In the genomic region with DNA sequence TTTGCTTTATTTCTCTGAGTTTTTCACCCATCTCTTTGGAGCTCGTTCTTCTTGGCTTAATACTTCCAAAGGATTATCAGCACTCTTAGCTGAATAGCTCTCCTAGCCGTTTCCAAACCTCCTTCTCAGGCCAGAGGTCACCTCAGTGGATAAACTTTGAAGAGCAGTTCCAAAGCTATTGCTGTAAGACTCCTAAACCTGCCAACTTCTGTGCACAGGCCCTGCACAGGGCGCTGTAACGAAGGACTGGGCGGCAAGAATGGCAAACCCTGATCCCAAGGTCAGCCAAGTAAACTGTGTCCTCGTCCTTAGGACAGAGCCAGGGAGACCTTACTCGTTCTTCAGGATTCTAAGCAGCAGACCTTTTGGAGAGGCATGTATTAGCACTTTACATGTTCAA, we compare ENCODE assay signal across 13 mouse cellular contexts. TPM values are rescaled to one million over a fixed set of nuclear protein-coding genes. Genes with fewer than 3 reads are reported as not detected.
DNase-seq lines count a peak whose midpoint lies in the region; ATAC-seq and TF ChIP-seq lines count a peak whose summit lies in the region.
"Had no signal": no experiment of that assay in that cellular context is flagged by ENCODE, and none has a peak within 500 bp of the region (broad histone marks: within the 10 kb centered on the region; RNA-seq: fewer than 3 reads in every experiment).

No protein-coding gene starts in this region.

- peak; percentile 85 for DNase-seq in liver, adult 2 months (ENCODE audit: extremely low read depth, low read depth, low spot score)
- DNase-seq in liver, embryonic 11.5 days (ENCODE audit: low spot score): no peak
- DNase-seq in heart, adult 11 months: peak; percentile 95
- peak; percentile 16 for DNase-seq in heart, postnatal 25 days (ENCODE audit: low spot score)
- DNase-seq in lung, postnatal 36 days: peak; percentile 59
- DNase-seq in B cell, adult 2 months: no peak
- DNase-seq: cerebellum, postnatal 14 days; spleen, adult 18-20 months had no signal

- WGBS in liver, adult 2 months: 9% methylated on average over 7 of the region's 7 CpGs
- WGBS in liver, embryonic 11.5 days: 72% methylated on average over 7 of the region's 7 CpGs
- 78% methylated on average over 7 of the region's 7 CpGs for WGBS in hindbrain, embryonic 13.5 days
- 51% methylated on average over 7 of the region's 7 CpGs for WGBS in midbrain, embryonic 16.5 days

- peaks cover 24% of the 10 kb centered on the region for H3K4me1 ChIP-seq in liver, adult 2 months (ENCODE audit: control insufficient read depth, insufficient read depth, low read length)
- H3K4me1 ChIP-seq in liver, embryonic 11.5 days (replicated peaks; ENCODE audit: control insufficient read depth, insufficient read depth, low read length): peaks cover 16% of the 10 kb centered on the region
- H3K4me1 ChIP-seq in hindbrain, embryonic 13.5 days (replicated peaks): peaks cover 34% of the 10 kb centered on the region
- peaks cover 28% of the 10 kb centered on the region for H3K4me1 ChIP-seq in midbrain, embryonic 16.5 days (ENCODE audit: control insufficient read depth, insufficient read depth, low read length)

- H3K27ac ChIP-seq in liver, adult 2 months (replicated peaks; ENCODE audit: insufficient read depth, low read depth, low read length): no peak overlapping the region
- H3K27ac ChIP-seq in liver, embryonic 11.5 days (ENCODE audit: low read depth, low read length): no peak overlapping the region
- H3K27ac ChIP-seq in hindbrain, embryonic 13.5 days: no peak overlapping the region
- no peak overlapping the region for H3K27ac ChIP-seq in midbrain, embryonic 16.5 days (ENCODE audit: low read length)
- H3K27ac ChIP-seq: hindbrain, embryonic 15.5 days had no signal

- H3K79me2 ChIP-seq in liver, adult 2 months (ENCODE audit: control insufficient read depth, insufficient read depth, low read length): peaks cover 21% of the 10 kb centered on the region

- no peak for ATAC-seq in liver, embryonic 11.5 days (replicated peaks; ENCODE audit: low FRiP score)
- ATAC-seq in hindbrain, embryonic 13.5 days (ENCODE audit: low FRiP score): no peak
- no peak for ATAC-seq in midbrain, embryonic 16.5 days
- ATAC-seq: activated CD4-positive, CD25-positive, alpha-beta regulatory T cell, adult 4 months had no signal

- H3K4me3 ChIP-seq in liver, adult 2 months (ENCODE audit: insufficient read depth, low read depth, low read length): no peak overlapping the region
- no peak overlapping the region for H3K4me3 ChIP-seq in liver, embryonic 11.5 days (ENCODE audit: low read depth, low read length)
- no peak overlapping the region for H3K4me3 ChIP-seq in hindbrain, embryonic 13.5 days
- H3K4me3 ChIP-seq in midbrain, embryonic 16.5 days (ENCODE audit: low read depth, low read length): no peak overlapping the region
- H3K4me3 ChIP-seq: erythroblast, embryonic 14.5 days; hindbrain, embryonic 15.5 days had no signal

- no peak overlapping the region for H3K4me2 ChIP-seq in liver, embryonic 11.5 days
- H3K4me2 ChIP-seq in hindbrain, embryonic 13.5 days: no peak overlapping the region
- H3K4me2 ChIP-seq in midbrain, embryonic 16.5 days (ENCODE audit: low read length): no peak overlapping the region
- H3K4me2 ChIP-seq: hindbrain, embryonic 15.5 days had no signal

- no peak for TF ChIP-seq POLR2A in liver, adult 2 months (IDR thresholded peaks at IDR 0.05; ENCODE audit: extremely low read depth, insufficient read depth, low read length)

- peaks cover 18% of the 10 kb centered on the region for H3K36me3 ChIP-seq in liver, adult 2 months (ENCODE audit: control insufficient read depth, insufficient read depth, low read length)
- H3K36me3 ChIP-seq in liver, embryonic 11.5 days (ENCODE audit: control insufficient read depth, insufficient read depth, low read length): peaks cover 12% of the 10 kb centered on the region; the same call in 1 of the 2 replicates
- H3K36me3 ChIP-seq in hindbrain, embryonic 13.5 days: peaks cover 23% of the 10 kb centered on the region
- H3K36me3 ChIP-seq in midbrain, embryonic 16.5 days (ENCODE audit: control insufficient read depth, insufficient read depth, low read length): peaks cover 7% of the 10 kb centered on the region

- no peaks in the 10 kb centered on the region for H3K27me3 ChIP-seq in liver, adult 2 months (ENCODE audit: control insufficient read depth, insufficient read depth, low read length)
- H3K27me3 ChIP-seq in liver, embryonic 11.5 days (replicated peaks; ENCODE audit: control insufficient read depth, insufficient read depth, low read length): no peaks in the 10 kb centered on the region
- H3K27me3 ChIP-seq in hindbrain, embryonic 13.5 days: no peaks in the 10 kb centered on the region
- H3K27me3 ChIP-seq in midbrain, embryonic 16.5 days (ENCODE audit: control insufficient read depth, insufficient read depth, low read depth, low read length): no peaks in the 10 kb centered on the region
- H3K27me3 ChIP-seq: hindbrain, embryonic 15.5 days had no signal

- no peak for TF ChIP-seq CTCF in liver, adult 2 months (IDR thresholded peaks at IDR 0.05; ENCODE audit: low read depth, low read length)

- H3K9ac ChIP-seq in liver, adult 2 months (ENCODE audit: low read depth, low read length): no peak overlapping the region
- no peak overlapping the region for H3K9ac ChIP-seq in liver, embryonic 11.5 days (ENCODE audit: low read depth, low read length)
- H3K9ac ChIP-seq in hindbrain, embryonic 13.5 days: no peak overlapping the region
- H3K9ac ChIP-seq in midbrain, embryonic 16.5 days (ENCODE audit: low read depth, low read length): no peak overlapping the region
- H3K9ac ChIP-seq: hindbrain, embryonic 15.5 days had no signal

- intact Hi-C loops in heart, postnatal 25 days (cut with DNase I): loop anchor here (10.0 kb wide), 1 partner anchor 509 kb away; a partner anchor contains a TSS

- H3K9me3 ChIP-seq in liver, embryonic 11.5 days (ENCODE audit: control insufficient read depth, low read length): no peaks in the 10 kb centered on the region
- no peaks in the 10 kb centered on the region for H3K9me3 ChIP-seq in hindbrain, embryonic 13.5 days
- no peaks in the 10 kb centered on the region for H3K9me3 ChIP-seq in midbrain, embryonic 16.5 days (replicated peaks; ENCODE audit: control insufficient read depth, low read length, poor library complexity, severe bottlenecking)
- H3K9me3 ChIP-seq: hindbrain, embryonic 15.5 days had no signal

RNA-seq across cellular contexts. Expression of a gene that starts 6.0 kb away (rescaled TPM):
- 28.2 and 31.8 TPM in 2 replicates for total RNA-seq in liver, adult 2 months (2014; rRNA removed)
- 7.7 and 8.0 TPM in 2 replicates for polyA plus RNA-seq in liver, adult 2 months (2012; rRNA removed)
- polyA plus RNA-seq in liver, embryonic 11.5 days (2014; fragmentation: Nextera tagmentation; extraction: Ambion mirVana): 97.7 and 100 TPM in 2 replicates
- 100 to 1,000 TPM; 330 to 353 TPM for total RNA-seq in heart, postnatal 25 days (2021)
- polyA plus RNA-seq in hindbrain, embryonic 13.5 days (2015; fragmentation: Nextera tagmentation; extraction: Ambion mirVana): 109 and 113 TPM in 2 replicates
- 117 and 118 TPM in 2 replicates for polyA plus RNA-seq in midbrain, embryonic 16.5 days (2015; fragmentation: Nextera tagmentation; extraction: Ambion mirVana)

RNA-seq across cellular contexts. Expression of a gene that starts 46.7 kb away (rescaled TPM):
- total RNA-seq in liver, adult 2 months (2014; rRNA removed): 5.0 and 6.2 TPM in 2 replicates
- polyA plus RNA-seq in liver, adult 2 months (2012; rRNA removed): 1.8 and 2.6 TPM in 2 replicates
- 3.0 and 3.1 TPM in 2 replicates for polyA plus RNA-seq in liver, embryonic 11.5 days (2014; fragmentation: Nextera tagmentation; extraction: Ambion mirVana)
- 1 to 10 TPM; 1.0 to 1.1 TPM for total RNA-seq in heart, postnatal 25 days (2021)
- 0.13 and 0.14 TPM in 2 replicates for polyA plus RNA-seq in hindbrain, embryonic 13.5 days (2015; fragmentation: Nextera tagmentation; extraction: Ambion mirVana)
- polyA plus RNA-seq in midbrain, embryonic 16.5 days (2015; fragmentation: Nextera tagmentation; extraction: Ambion mirVana): 0.78 and 0.98 TPM in 2 replicates
- polyA plus RNA-seq: erythroblast, embryonic 14.5 days had no signal

Comparison
In these comparisons a context has a peak if more than half of its experiments do, and no peak if none do; other contexts are left out.
1. DNase-seq: peak in liver, adult 2 months (single experiment), heart, adult 11 months (single experiment), heart, postnatal 25 days (single experiment) and lung, postnatal 36 days (single experiment); none in liver, embryonic 11.5 days (single experiment) and B cell, adult 2 months (0 of 2).
2. RNA of a gene that starts 6.0 kb away (polyA plus RNA-seq): 117 to 118 TPM in midbrain, embryonic 16.5 days, 109 to 113 TPM in hindbrain, embryonic 13.5 days and 97.7 to 100 TPM in liver, embryonic 11.5 days; 7.7 to 8.0 TPM in liver, adult 2 months; every median in the first group is over 10 times any median in the second.